Mouse (Mus musculus) stomach, embryonic 16.5 days (tissue): ENCODE results near the gene Cavin2. TPM values are rescaled to one million over a fixed set of nuclear protein-coding genes. Genes with fewer than 3 reads are reported as not detected.

ENCODE experiments used
- ATAC-seq: fragments of 200-750 bp; cut with Nextera tagmentation; 2 replicates; pipeline ENCODE4 v1.8.0; 2017; ENCODE audit warnings: moderate number of reproducible peaks, moderate TSS enrichment; ENCODE audit not compliant: insufficient read depth, low FRiP score
- H3K27ac ChIP-seq: fragments of 300-500 bp; sonication (generic); 2 replicates; pipeline ENCODE4 v1.5.1; 2014; ENCODE audit warnings: low read length
- H3K27me3 ChIP-seq: fragments of 300-500 bp; sonication (generic); 2 replicates; pipeline ENCODE4 v1.6.1; 2014; ENCODE audit warnings: low read length, control low read depth, mixed read lengths; ENCODE audit not compliant: control insufficient read depth, insufficient read depth
- H3K36me3 ChIP-seq: fragments of 300-500 bp; sonication (generic); 2 replicates; pipeline ENCODE4 v1.6.1; 2014; ENCODE audit warnings: low read length; ENCODE audit not compliant: control insufficient read depth, insufficient read depth
- H3K4me1 ChIP-seq: fragments of 300-500 bp; sonication (generic); 2 replicates; pipeline ENCODE4 v1.6.1; 2014; ENCODE audit warnings: low read length, control low read depth, mixed read lengths; ENCODE audit not compliant: control insufficient read depth, insufficient read depth
- H3K4me2 ChIP-seq: fragments of 300-500 bp; sonication (generic); 2 replicates; pipeline ENCODE4 v1.6.1; 2014; ENCODE audit warnings: low read depth, low read length, mixed read lengths
- H3K4me3 ChIP-seq: fragments of 300-500 bp; sonication (generic); replicated peaks from 2 replicates; pipeline ENCODE4 v1.5.1; 2014; ENCODE audit warnings: mild to moderate bottlenecking, low read length
- H3K9ac ChIP-seq: fragments of 300-500 bp; sonication (generic); 2 replicates; pipeline ENCODE4 v1.6.1; 2014; ENCODE audit warnings: low read length
- H3K9me3 ChIP-seq: fragments of 300-500 bp; sonication (generic); replicated peaks from 2 replicates; pipeline ENCODE4 v1.6.1; 2016; ENCODE audit warnings: low read length, control low read depth; ENCODE audit not compliant: control insufficient read depth
- WGBS: fragments of 180-500 bp; shearing (Covaris S2); extraction: QIAGEN DNeasy Blood & Tissue Kit; methylation state at CpG from one replicate; pipeline ENCODE4 v1.1.7; 2014; 5-methylcytosine and 5-hydroxymethylcytosine counted together
- polyA plus RNA-seq: library from polyadenylated mRNA; unstranded; fragments of >200 nt; fragmentation: Nextera tagmentation; extraction: Ambion mirVana; gene quantifications from 2 replicates; pipeline ENCODE4 v1.2.1, GENCODE M21; 2015

Cavin2 gene
- polyA plus RNA-seq, 1 experiment from 2014 or later = 97.7 TPM

DNA sequence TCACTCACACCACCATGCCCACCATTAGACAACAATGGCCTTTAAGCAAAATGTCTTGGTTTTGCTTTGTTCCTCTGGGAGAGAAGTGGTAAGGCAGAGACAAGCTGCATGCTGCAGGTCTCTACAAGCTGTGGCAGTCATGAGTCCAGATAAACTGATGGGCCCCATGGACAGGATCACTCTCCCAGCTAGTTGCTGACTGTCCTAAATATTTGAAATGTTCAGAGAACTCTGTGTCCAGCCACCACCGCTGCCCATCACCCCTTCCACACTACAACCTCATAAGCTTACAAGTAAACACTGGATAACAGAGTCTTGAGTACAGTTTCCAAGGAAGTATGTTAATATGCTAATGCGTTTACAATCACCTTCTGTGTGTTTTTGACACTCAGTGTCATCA lies 46.2 kb downstream of the Cavin2 start:
- Histone ChIP-seq H3K27ac (no peak overlapping the region), H3K27me3 (no peaks in the 10 kb centered on the region), H3K4me2 (no peak overlapping the region), H3K36me3 (no peaks in the 10 kb centered on the region), H3K4me3 (no peak overlapping the region), H3K9me3 (no peaks in the 10 kb centered on the region), H3K9ac (no peak overlapping the region), H3K4me1 (peaks cover 8% of the 10 kb centered on the region)
- 89% methylated on average over 2 of the region's 2 CpGs for whole genome bisulfite sequencing
- no peak for ATAC-seq

DNA sequence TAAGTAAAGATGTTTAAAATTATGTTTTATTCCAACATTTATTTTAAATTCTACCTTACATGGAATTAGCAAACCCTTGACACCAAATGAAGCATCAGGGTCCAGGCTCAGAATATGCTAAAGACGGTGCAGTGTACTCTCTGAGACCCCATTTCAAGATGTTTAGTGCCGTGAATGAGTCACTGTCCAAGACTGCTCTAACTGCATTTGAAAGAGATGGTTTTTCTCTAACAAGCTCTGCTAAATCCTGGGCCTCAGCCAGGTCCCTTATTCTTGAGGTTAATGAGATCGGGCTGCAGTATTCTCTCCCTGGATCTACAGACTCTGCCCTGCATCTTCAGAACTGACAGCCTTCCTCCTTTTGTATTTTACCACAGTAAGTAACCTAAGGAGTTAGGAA lies 55.2 kb downstream of the Cavin2 start:
- H3K4me3 ChIP-seq = no peak overlapping the region
- no peak overlapping the region for H3K9ac ChIP-seq
- no peaks in the 10 kb centered on the region for H3K36me3 ChIP-seq
- H3K27ac ChIP-seq = no peak overlapping the region
- H3K27me3 ChIP-seq = no peaks in the 10 kb centered on the region
- no peak for ATAC-seq
- no peak overlapping the region for H3K4me2 ChIP-seq
- no peaks in the 10 kb centered on the region for H3K4me1 ChIP-seq
- H3K9me3 ChIP-seq = 0 out of 2 replicates have a peak, but pooled peaks cover 2% of the 10 kb centered on the region
- 49% methylated on average over 3 of the region's 3 CpGs for WGBS

DNA sequence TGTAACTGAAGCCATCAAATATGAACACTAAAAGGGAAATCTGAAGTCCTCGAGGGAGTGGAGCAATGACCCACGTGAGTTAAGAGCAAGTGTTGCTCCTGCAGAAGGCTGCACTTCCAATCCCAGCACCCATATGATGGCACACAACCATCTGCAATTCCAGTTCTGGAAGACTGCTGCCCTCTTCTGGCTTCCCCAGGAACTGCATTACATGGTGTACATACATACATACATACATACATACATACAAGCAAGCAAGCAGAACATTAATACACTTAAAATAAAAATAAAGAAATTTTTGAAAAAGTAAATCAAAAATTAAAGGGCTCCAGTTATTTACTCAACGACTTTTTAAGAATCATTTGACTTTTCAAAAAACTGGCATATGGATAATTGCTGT lies 58.7 kb downstream of the Cavin2 start:
- H3K27me3 ChIP-seq = no peaks in the 10 kb centered on the region
- 96% methylated on average over 3 of the region's 3 CpGs for WGBS
- no peak overlapping the region for H3K4me2 ChIP-seq
- H3K9me3 ChIP-seq = 0 out of 2 replicates have a peak, but pooled peaks cover 2% of the 10 kb centered on the region
- no peaks in the 10 kb centered on the region for H3K36me3 ChIP-seq
- no peak overlapping the region for H3K27ac ChIP-seq
- H3K4me3 ChIP-seq = no peak overlapping the region
- no peaks in the 10 kb centered on the region for H3K4me1 ChIP-seq
- no peak for ATAC-seq
- H3K9ac ChIP-seq = no peak overlapping the region

DNA sequence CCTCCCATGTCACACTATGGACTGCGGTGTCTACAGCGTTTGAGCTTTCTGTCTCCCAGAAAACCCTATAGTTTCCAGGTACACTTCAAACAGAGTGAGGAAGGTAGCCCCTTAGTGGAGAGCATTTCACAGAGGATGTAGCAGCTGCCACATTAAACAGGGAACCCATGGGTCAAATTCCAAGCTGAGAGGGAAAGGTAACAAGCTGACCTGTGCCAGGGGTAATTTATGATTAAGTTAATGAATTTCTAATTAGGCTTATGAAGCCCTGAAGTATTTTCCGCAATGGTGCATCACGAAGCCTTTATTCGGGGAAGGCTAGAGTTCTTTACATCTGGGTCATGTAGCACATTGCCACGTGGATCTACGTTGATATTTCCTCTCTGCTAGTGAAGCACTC lies 59.7 kb downstream of the Cavin2 start:
- ATAC-seq = no peak
- no peak overlapping the region for H3K27ac ChIP-seq
- WGBS = 86% methylated on average over 7 of the region's 7 CpGs

DNA sequence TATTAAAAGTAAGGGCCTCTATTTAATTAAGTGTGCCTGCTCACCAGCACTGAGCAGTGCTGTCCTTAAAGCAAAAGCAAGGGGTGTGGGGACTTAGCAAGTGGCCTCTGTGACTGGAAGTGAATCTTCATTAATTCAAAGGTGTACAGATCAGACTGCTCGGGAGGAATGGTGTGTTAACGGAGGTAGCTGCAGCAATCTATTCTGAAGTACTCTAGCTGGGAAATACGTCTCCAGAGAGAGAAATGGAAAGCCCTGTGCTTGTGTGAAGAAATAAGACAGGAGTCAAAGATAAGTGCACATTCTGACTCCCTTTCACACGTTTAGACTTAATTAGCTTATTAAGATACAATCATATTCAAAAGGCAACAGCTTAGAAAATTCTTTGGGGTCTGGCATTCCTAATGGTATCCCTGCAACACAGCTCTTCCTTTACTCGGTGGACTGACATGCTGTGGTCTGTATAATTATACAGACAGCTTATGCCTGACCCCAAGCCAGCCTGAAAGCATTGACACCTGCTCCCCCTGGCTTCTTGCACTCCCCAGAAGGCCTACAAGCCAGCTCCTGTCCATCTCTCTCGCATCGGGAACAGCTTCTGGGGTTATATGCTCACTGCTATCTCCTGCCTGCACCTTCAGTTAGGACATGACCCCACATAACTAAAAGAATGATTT lies 60.5 kb downstream of the Cavin2 start:
- Histone ChIP-seq H3K4me1 (no peaks in the 10 kb centered on the region), H3K4me3 (no peak overlapping the region), H3K36me3 (no peaks in the 10 kb centered on the region), H3K9me3 (0 out of 2 replicates have a peak, but pooled peaks cover 2% of the 10 kb centered on the region), H3K9ac (no peak overlapping the region), H3K4me2 (no peak overlapping the region), H3K27me3 (no peaks in the 10 kb centered on the region), H3K27ac (no peak overlapping the region)
- 60% methylated on average over 7 of the region's 7 CpGs for WGBS
- no peak for ATAC-seq

More for the DNA sequence above, 59.7 kb downstream of the Cavin2 start:
- H3K4me2 ChIP-seq = no peak overlapping the region
- no peaks in the 10 kb centered on the region for H3K27me3 ChIP-seq
- no peaks in the 10 kb centered on the region for H3K36me3 ChIP-seq
- H3K9me3 ChIP-seq = 0 out of 2 replicates have a peak, but pooled peaks cover 2% of the 10 kb centered on the region
- no peak overlapping the region for H3K9ac ChIP-seq
- H3K4me1 ChIP-seq = no peaks in the 10 kb centered on the region
- no peak overlapping the region for H3K4me3 ChIP-seq

Other genes with a start within 250 kb of the Cavin2 start
- 23.0 and 24.3 TPM in 2 replicates for gene Nabp1, start 189.3 kb downstream of the Cavin2 start, polyA plus RNA-seq